Mouse (Mus musculus) E14TG2a.4 (cell line): ENCODE data around the gene Gm49342.

Source experiments
- CTCF ChIP-seq: conservative IDR thresholded peaks from 2 replicates; pipeline ENCODE4 v1.5.1; 2014; ENCODE audit warnings: low read length
- NANOG ChIP-seq: IDR thresholded peaks from 2 replicates; pipeline ENCODE4 v1.6.1; 2014; ENCODE audit warnings: borderline replicate concordance, low read length, mixed read lengths
- POU5F1 ChIP-seq: IDR thresholded peaks from 2 replicates; pipeline ENCODE4 v1.6.1; 2014; ENCODE audit warnings: low read length, borderline replicate concordance

DNA sequence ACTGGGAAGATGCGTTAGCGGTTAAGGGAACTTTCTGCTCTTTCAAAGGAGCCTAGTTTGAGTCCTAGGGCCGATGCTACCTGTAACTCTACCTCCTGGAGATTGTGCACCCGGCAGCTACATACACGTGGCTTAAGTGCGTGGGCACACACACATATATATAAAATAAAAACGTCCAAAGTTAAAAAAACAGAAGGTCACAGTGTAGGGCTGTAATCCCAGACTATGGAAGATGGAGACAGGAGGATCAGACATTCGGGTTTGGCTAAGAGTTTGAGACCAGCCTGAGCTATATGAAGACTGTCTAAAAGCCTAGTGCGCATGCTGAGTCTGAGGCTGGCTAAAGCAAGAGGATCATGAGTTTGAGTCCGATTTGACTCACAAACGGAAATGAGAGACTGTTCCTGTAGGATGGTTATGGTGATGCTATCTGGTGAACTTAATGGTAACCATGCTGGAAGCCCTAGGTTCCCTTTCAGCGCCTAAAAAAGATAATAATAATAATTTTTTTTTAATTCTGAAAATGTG lies 12.8 kb upstream of the Gm49342 start:
- TF ChIP-seq CTCF: no peak
- no peak for TF ChIP-seq NANOG
- TF ChIP-seq POU5F1: no peak
